Mouse (Mus musculus): ENCODE measurements at regions not wholly inside any gene's neighbourhood (a gene's known extent, or its start where the extent isn't known, plus 50 kb on each side); places are given as distances from the start of the nearest gene placed in this dataset.

DNA sequence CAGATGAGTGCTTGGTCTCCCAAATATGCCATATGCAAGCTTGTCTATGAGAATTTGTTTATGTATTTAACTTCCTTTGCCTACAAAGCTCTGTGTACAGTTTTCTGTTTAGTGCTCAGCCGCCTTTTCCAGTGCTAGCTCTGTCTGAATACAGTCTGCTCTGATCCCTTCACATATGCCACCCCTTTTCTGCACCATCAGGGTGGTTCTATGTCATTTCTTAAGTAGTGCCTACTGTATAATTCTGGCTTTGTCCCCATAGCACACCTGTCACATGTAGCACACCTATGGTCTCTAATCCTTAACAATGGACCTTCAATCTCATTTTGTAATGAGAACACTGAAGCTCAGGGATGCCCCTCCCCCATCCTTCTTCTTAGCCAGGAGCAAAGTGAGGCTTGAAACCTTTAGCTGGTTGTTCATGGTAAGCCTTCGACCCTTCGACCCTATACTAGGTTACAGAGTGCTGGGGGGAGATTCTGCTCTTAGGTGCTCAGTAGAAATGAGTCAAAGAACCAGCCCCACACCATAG, 60.1 kb upstream of the Sorl1 start:
- TF ChIP-seq USF2 (IDR thresholded peaks at IDR 0.05; ENCODE audit: borderline replicate concordance in 1 of 2, insufficient read depth in 1 of 2, low read depth in 1 of 2, low read length in 2 of 2) = no peak
- no peak for TF ChIP-seq POLR2A (IDR thresholded peaks at IDR 0.05; ENCODE audit: control insufficient read depth in 1 of 2, insufficient read depth in 1 of 2, low read depth in 1 of 2, low read length in 2 of 2, poor library complexity in 1 of 2)
- no peak for TF ChIP-seq KAT2A (conservative IDR thresholded peaks at IDR 0.05; ENCODE audit: low read depth, low read length)

Measured in MEL (cell line).